Mouse (Mus musculus): ENCODE results near the gene Fbrs.

DNA sequence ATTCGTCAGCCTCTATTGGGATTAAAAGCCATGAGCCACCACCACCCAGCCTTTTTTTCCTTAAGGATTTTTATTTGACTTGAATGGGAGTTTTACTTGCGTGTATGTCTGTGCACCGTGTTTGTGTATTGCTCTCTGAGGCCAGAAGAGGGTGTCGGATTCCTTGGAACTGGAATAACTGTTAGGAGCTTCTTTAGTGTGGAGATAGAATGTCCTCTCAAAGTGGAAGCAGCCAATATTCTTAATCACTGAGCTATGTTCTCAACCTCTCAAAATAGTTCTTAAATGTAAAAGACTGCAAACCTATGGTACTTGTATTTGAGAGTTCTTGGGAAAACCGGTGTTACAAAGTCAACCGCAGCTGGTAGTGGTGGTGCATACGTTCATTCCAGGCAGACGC, 32.2 kb downstream of the Fbrs start:
- no peak for TF ChIP-seq POLR2A (IDR thresholded peaks at IDR 0.05; ENCODE audit: control insufficient read depth, extremely low read depth, insufficient read depth, low read length, poor library complexity)
- no peak for TF ChIP-seq CTCF (IDR thresholded peaks at IDR 0.05; ENCODE audit: borderline replicate concordance, control insufficient read depth, extremely low read depth, insufficient read depth, low read length, poor library complexity)

Measured in thymus, adult 2 months (tissue).